In genomic region chr15:99056332-99056731, GRCm38 (mm10) we compare ENCODE assay signal across 8 mouse cellular contexts. TPM values are rescaled to one million over a fixed set of nuclear protein-coding genes. Genes with fewer than 3 reads are reported as not detected.
A peak's percentile ranks its signal among the peaks of the same experiment; 100 is the strongest.
DNase-seq lines count a peak whose midpoint lies in the region; ATAC-seq lines count a peak whose summit lies in the region.

No protein-coding gene starts in this region.

- peaks cover 4% of the 10 kb centered on the region for H3K4me1 ChIP-seq in embryonic facial prominence, embryonic 11.5 days (ENCODE audit: control insufficient read depth, insufficient read depth, low read length)
- peaks cover 12% of the 10 kb centered on the region for H3K4me1 ChIP-seq in intestine, embryonic 14.5 days (replicated peaks; ENCODE audit: control insufficient read depth, insufficient read depth, low read length)
- peaks cover 31% of the 10 kb centered on the region for H3K4me1 ChIP-seq in midbrain, embryonic 12.5 days

- no peak; the same call in 1 of the 2 replicates for ATAC-seq in embryonic facial prominence, embryonic 11.5 days (replicated peaks; ENCODE audit: insufficient number of reproducible peaks, low FRiP score, low TSS enrichment, low read depth)
- 0 out of 2 replicates have a peak, but pooled peaks have one; percentile 18 for ATAC-seq in intestine, embryonic 14.5 days (replicated peaks; ENCODE audit: low FRiP score, low TSS enrichment, low read depth)
- ATAC-seq in midbrain, embryonic 12.5 days (ENCODE audit: low FRiP score, low read depth), result no peak

- peaks cover 60% of the 10 kb centered on the region for H3K27me3 ChIP-seq in embryonic facial prominence, embryonic 11.5 days (ENCODE audit: control insufficient read depth, insufficient read depth, low read length)
- peaks cover 70% of the 10 kb centered on the region for H3K27me3 ChIP-seq in intestine, embryonic 14.5 days (replicated peaks; ENCODE audit: control insufficient read depth, insufficient read depth, low read length)
- H3K27me3 ChIP-seq in midbrain, embryonic 12.5 days, result peaks cover 93% of the 10 kb centered on the region

- peak; percentile 38 for DNase-seq in adrenal gland, postnatal 10 days
- DNase-seq in adrenal gland, adult 2 months, result no peak
- peak; percentile 73 to 74 for DNase-seq in B cell, adult 2 months
- peak; percentile 67 for DNase-seq in embryonic facial prominence, embryonic 11.5 days (ENCODE audit: low spot score)
- no peak for DNase-seq in intestine, embryonic 14.5 days (ENCODE audit: low spot score)
- peak; percentile 37 to 68 for DNase-seq in thymus, postnatal 10 days (ENCODE audit: low spot score in 2 of 2)
- no peak for DNase-seq in yolk sac, embryonic 10.5 days (ENCODE audit: low spot score)

- no peak overlapping the region for H3K27ac ChIP-seq in embryonic facial prominence, embryonic 11.5 days (replicated peaks; ENCODE audit: low read depth, low read length)
- no peak overlapping the region for H3K27ac ChIP-seq in intestine, embryonic 14.5 days (ENCODE audit: low read depth)
- no peak overlapping the region for H3K27ac ChIP-seq in midbrain, embryonic 12.5 days (replicated peaks)

- no peaks in the 10 kb centered on the region for H3K9me3 ChIP-seq in embryonic facial prominence, embryonic 11.5 days (replicated peaks; ENCODE audit: control insufficient read depth, low read length)
- no peaks in the 10 kb centered on the region for H3K9me3 ChIP-seq in intestine, embryonic 14.5 days (ENCODE audit: control insufficient read depth, low read length)
- H3K9me3 ChIP-seq in midbrain, embryonic 12.5 days, result no peaks in the 10 kb centered on the region

- H3K4me2 ChIP-seq in embryonic facial prominence, embryonic 11.5 days (ENCODE audit: low read depth, low read length), result no peak overlapping the region
- peak overlapping the region; percentile 58 for H3K4me2 ChIP-seq in intestine, embryonic 14.5 days (ENCODE audit: low read length)
- H3K4me2 ChIP-seq in midbrain, embryonic 12.5 days (replicated peaks), result peak overlapping the region; percentile 54

- 5% methylated on average over 14 of the region's 14 CpGs for WGBS in embryonic facial prominence, embryonic 11.5 days
- WGBS in intestine, embryonic 14.5 days, result 8% methylated on average over 14 of the region's 14 CpGs
- 4% methylated on average over 14 of the region's 14 CpGs for WGBS in midbrain, embryonic 12.5 days

- no peak overlapping the region for H3K9ac ChIP-seq in embryonic facial prominence, embryonic 11.5 days (replicated peaks; ENCODE audit: low read length)
- H3K9ac ChIP-seq in intestine, embryonic 14.5 days (ENCODE audit: low read length), result no peak overlapping the region
- H3K9ac ChIP-seq in midbrain, embryonic 12.5 days (replicated peaks), result no peak overlapping the region

- peak overlapping the region; percentile 31; the same call in 1 of the 2 replicates for H3K4me3 ChIP-seq in embryonic facial prominence, embryonic 11.5 days (ENCODE audit: low read depth, low read length)
- H3K4me3 ChIP-seq in intestine, embryonic 14.5 days (ENCODE audit: low read depth, low read length), result 0 out of 2 replicates have a peak overlapping the region, but pooled peaks have one; percentile 28
- no peak overlapping the region for H3K4me3 ChIP-seq in midbrain, embryonic 12.5 days

- no peaks in the 10 kb centered on the region for H3K36me3 ChIP-seq in embryonic facial prominence, embryonic 11.5 days (replicated peaks; ENCODE audit: control insufficient read depth, insufficient read depth, low read depth, low read length)
- no peaks in the 10 kb centered on the region for H3K36me3 ChIP-seq in intestine, embryonic 14.5 days (ENCODE audit: control insufficient read depth, insufficient read depth, low read length)
- H3K36me3 ChIP-seq in midbrain, embryonic 12.5 days, result no peaks in the 10 kb centered on the region

RNA-seq across cellular contexts. Expression of gene Prph, which starts 1.4 kb away (rescaled TPM):
- total RNA-seq in adrenal gland, postnatal 10 days (2021), result 10 to 100 TPM; 24.0 to 59.0 TPM
- under 1 TPM; 0.43 to 0.86 TPM for total RNA-seq in adrenal gland, adult 2 months (2021)
- polyA plus RNA-seq in adrenal gland, adult 2 months (2012; rRNA removed), result 2.4 and 8.5 TPM in 2 replicates
- polyA plus RNA-seq in embryonic facial prominence, embryonic 11.5 days (2014; fragmentation: Nextera tagmentation; extraction: Ambion mirVana), result 17.1 and 20.6 TPM in 2 replicates
- 54.4 and 56.3 TPM in 2 replicates for polyA plus RNA-seq in intestine, embryonic 14.5 days (2014; fragmentation: Nextera tagmentation; extraction: Ambion mirVana)
- 5.4 and 8.1 TPM in 2 replicates for polyA plus RNA-seq in midbrain, embryonic 12.5 days (2016; fragmentation: Nextera tagmentation; extraction: Ambion mirVana)

RNA-seq across cellular contexts. Expression of gene Troap, which starts 18.0 kb away (rescaled TPM):
- total RNA-seq in adrenal gland, postnatal 10 days (2021), result 1 to 10 TPM; 8.2 to 9.8 TPM
- under 1 TPM; 0.73 to 0.78 TPM for total RNA-seq in adrenal gland, adult 2 months (2021)
- polyA plus RNA-seq in adrenal gland, adult 2 months (2012; rRNA removed), result 2.8 and 5.2 TPM in 2 replicates
- 20.6 and 23.8 TPM in 2 replicates for polyA plus RNA-seq in embryonic facial prominence, embryonic 11.5 days (2014; fragmentation: Nextera tagmentation; extraction: Ambion mirVana)
- polyA plus RNA-seq in intestine, embryonic 14.5 days (2014; fragmentation: Nextera tagmentation; extraction: Ambion mirVana), result 25.4 and 27.7 TPM in 2 replicates
- 33.2 and 38.3 TPM in 2 replicates for polyA plus RNA-seq in midbrain, embryonic 12.5 days (2016; fragmentation: Nextera tagmentation; extraction: Ambion mirVana)

RNA-seq across cellular contexts. Expression of gene Tuba1c, which starts 26.6 kb away (rescaled TPM):
- total RNA-seq in adrenal gland, postnatal 10 days (2021), result 100 to 1,000 TPM; 144 to 176 TPM
- 100 to 1,000 TPM; 270 to 284 TPM for total RNA-seq in adrenal gland, adult 2 months (2021)
- polyA plus RNA-seq in adrenal gland, adult 2 months (2012; rRNA removed), result 205 and 318 TPM in 2 replicates
- 132 and 138 TPM in 2 replicates for polyA plus RNA-seq in embryonic facial prominence, embryonic 11.5 days (2014; fragmentation: Nextera tagmentation; extraction: Ambion mirVana)
- polyA plus RNA-seq in intestine, embryonic 14.5 days (2014; fragmentation: Nextera tagmentation; extraction: Ambion mirVana), result 269 and 276 TPM in 2 replicates
- 73.7 and 79.3 TPM in 2 replicates for polyA plus RNA-seq in midbrain, embryonic 12.5 days (2016; fragmentation: Nextera tagmentation; extraction: Ambion mirVana)

RNA-seq across cellular contexts. Expression of gene C1ql4, which starts 31.3 kb away (rescaled TPM):
- total RNA-seq in adrenal gland, postnatal 10 days (2021), result under 1 TPM in 1 of 2 experiments, not detected in 1; 0.18 TPM
- total RNA-seq in adrenal gland, adult 2 months (2021), result not detected
- not detected in 2 replicates for polyA plus RNA-seq in adrenal gland, adult 2 months (2012; rRNA removed)
- 1.0 and 1.1 TPM in 2 replicates for polyA plus RNA-seq in embryonic facial prominence, embryonic 11.5 days (2014; fragmentation: Nextera tagmentation; extraction: Ambion mirVana)
- 0.16 TPM in 1 of 2 replicates, not detected in the other for polyA plus RNA-seq in intestine, embryonic 14.5 days (2014; fragmentation: Nextera tagmentation; extraction: Ambion mirVana)
- 18.2 and 19.9 TPM in 2 replicates for polyA plus RNA-seq in midbrain, embryonic 12.5 days (2016; fragmentation: Nextera tagmentation; extraction: Ambion mirVana)

RNA-seq across cellular contexts. Expression of gene Dnajc22, which starts 36.6 kb away (rescaled TPM):
- 10 to 100 TPM; 15.0 to 21.8 TPM for total RNA-seq in adrenal gland, postnatal 10 days (2021)
- 1 to 10 TPM; 3.2 to 4.4 TPM for total RNA-seq in adrenal gland, adult 2 months (2021)
- 0.29 and 0.31 TPM in 2 replicates for polyA plus RNA-seq in adrenal gland, adult 2 months (2012; rRNA removed)
- 0.18 and 0.56 TPM in 2 replicates for polyA plus RNA-seq in embryonic facial prominence, embryonic 11.5 days (2014; fragmentation: Nextera tagmentation; extraction: Ambion mirVana)
- polyA plus RNA-seq in intestine, embryonic 14.5 days (2014; fragmentation: Nextera tagmentation; extraction: Ambion mirVana), result 16.3 and 20.2 TPM in 2 replicates
- polyA plus RNA-seq in midbrain, embryonic 12.5 days (2016; fragmentation: Nextera tagmentation; extraction: Ambion mirVana), result 1.9 and 2.2 TPM in 2 replicates

Comparison
In these comparisons a context has a peak if more than half of its experiments do, and no peak if none do; other contexts are left out.
1. DNase-seq: peak in adrenal gland, postnatal 10 days (single experiment), B cell, adult 2 months (2 of 2), embryonic facial prominence, embryonic 11.5 days (single experiment) and thymus, postnatal 10 days (2 of 2); none in adrenal gland, adult 2 months (single experiment), intestine, embryonic 14.5 days (single experiment) and yolk sac, embryonic 10.5 days (single experiment).